Mouse (Mus musculus) embryonic facial prominence, embryonic 13.5 days (tissue): ENCODE measurements around the gene Fam189a1. TPM values are rescaled to one million over a fixed set of nuclear protein-coding genes. Genes with fewer than 3 reads are reported as not detected.

Experiments
- ATAC-seq: fragments of 200-750 bp; cut with Nextera tagmentation; 2 replicates; pipeline ENCODE4 v1.8.0; 2017; ENCODE audit warnings: low read depth; ENCODE audit not compliant: insufficient number of reproducible peaks, insufficient read depth, low FRiP score, low TSS enrichment
- H3K27ac ChIP-seq: fragments of 300-500 bp; sonication (generic); 2 replicates; pipeline ENCODE4 v1.5.1; 2015; ENCODE audit warnings: moderate library complexity, mild to moderate bottlenecking, inconsistent platforms
- H3K27me3 ChIP-seq: fragments of 300-500 bp; sonication (generic); 2 replicates; pipeline ENCODE4 v1.6.1; 2015; ENCODE audit warnings: mild to moderate bottlenecking, inconsistent platforms
- H3K36me3 ChIP-seq: fragments of 300-500 bp; sonication (generic); 2 replicates; pipeline ENCODE4 v1.6.1; 2015; ENCODE audit warnings: mild to moderate bottlenecking, inconsistent platforms
- H3K4me1 ChIP-seq: fragments of 300-500 bp; sonication (generic); 2 replicates; pipeline ENCODE4 v1.6.1; 2015; ENCODE audit warnings: inconsistent platforms
- H3K4me2 ChIP-seq: fragments of 300-500 bp; sonication (generic); 2 replicates; pipeline ENCODE4 v1.6.1; 2015; ENCODE audit warnings: moderate library complexity, mild to moderate bottlenecking, inconsistent platforms
- H3K4me3 ChIP-seq: fragments of 300-500 bp; sonication (generic); 2 replicates; pipeline ENCODE4 v1.5.1; 2015; ENCODE audit warnings: mild to moderate bottlenecking, inconsistent platforms
- H3K9ac ChIP-seq: fragments of 300-500 bp; sonication (generic); 2 replicates; pipeline ENCODE4 v1.6.1; 2015; ENCODE audit warnings: mild to moderate bottlenecking, inconsistent platforms
- H3K9me3 ChIP-seq: fragments of 300-500 bp; sonication (generic); 2 replicates; pipeline ENCODE4 v1.6.1; 2016; ENCODE audit warnings: inconsistent platforms
- WGBS: fragments of 180-500 bp; shearing (Covaris S2); methylation state at CpG from one replicate; pipeline ENCODE4 v1.1.7; 2015; ENCODE audit warnings: mixed read lengths; 5-methylcytosine and 5-hydroxymethylcytosine counted together
- polyA plus RNA-seq: library from polyadenylated mRNA; unstranded; fragments of >200 nt; fragmentation: Nextera tagmentation; extraction: Ambion mirVana; gene quantifications from 2 replicates; pipeline ENCODE4 v1.2.1, GENCODE M21; 2015

Fam189a1 gene
- polyA plus RNA-seq, 1 experiment from 2014 or later: 3.5 TPM

DNA sequence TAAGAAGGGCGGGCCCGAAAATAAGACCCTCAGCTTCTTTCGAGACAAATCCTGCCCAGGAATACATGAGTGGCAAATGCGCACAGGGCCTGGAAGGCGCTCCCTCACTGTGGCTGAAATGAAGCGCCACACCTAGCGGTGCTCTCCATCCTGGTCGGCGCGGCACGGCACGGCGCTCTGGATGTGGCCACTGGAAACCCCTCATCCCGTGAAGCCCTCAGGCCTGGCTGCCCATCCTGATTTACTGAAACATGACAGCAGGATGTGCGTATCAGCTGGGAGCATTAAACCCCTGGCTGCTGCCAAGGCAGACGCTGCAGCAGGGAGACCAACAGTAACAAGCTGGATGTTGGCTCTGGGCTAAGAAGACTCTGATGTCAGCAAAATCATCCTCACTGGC is 126.4 kb downstream of the Fam189a1 start:
- 87% methylated on average over 16 of the region's 16 CpGs for WGBS
- no peaks in the 10 kb centered on the region for H3K36me3 ChIP-seq
- H3K4me1 ChIP-seq: no peaks in the 10 kb centered on the region
- no peak overlapping the region for H3K4me2 ChIP-seq
- H3K27me3 ChIP-seq: no peaks in the 10 kb centered on the region
- peaks cover 4% of the 10 kb centered on the region; the same call in 1 of the 2 replicates for H3K9me3 ChIP-seq
- no peak overlapping the region for H3K4me3 ChIP-seq
- no peak overlapping the region for H3K9ac ChIP-seq
- ATAC-seq: no peak
- no peak overlapping the region for H3K27ac ChIP-seq

DNA sequence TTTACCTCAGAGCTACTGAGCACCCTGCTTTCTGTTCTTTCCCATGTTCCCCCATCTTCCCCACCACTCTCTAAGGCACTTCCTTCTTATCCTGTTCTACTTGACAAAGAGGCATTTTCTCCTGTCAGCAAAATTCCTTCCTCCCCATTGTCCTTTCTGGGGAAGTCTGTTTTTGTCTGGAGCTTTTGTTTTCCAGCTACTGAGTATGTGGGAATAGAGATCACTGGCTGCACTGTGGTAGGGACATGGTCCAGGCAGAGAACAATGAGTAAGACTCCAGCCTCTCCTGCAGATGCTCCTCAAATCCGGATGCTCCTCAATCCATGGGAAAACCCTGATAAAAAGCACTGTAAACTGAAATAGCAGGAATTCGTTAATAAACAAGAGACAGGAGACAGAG is 135.1 kb downstream of the Fam189a1 start:
- no peak overlapping the region for H3K4me2 ChIP-seq
- H3K27me3 ChIP-seq: no peaks in the 10 kb centered on the region
- H3K4me3 ChIP-seq: no peak overlapping the region
- no peak for ATAC-seq
- 46% methylated on average over 2 of the region's 2 CpGs for WGBS
- peaks cover 4% of the 10 kb centered on the region; the same call in 1 of the 2 replicates for H3K9me3 ChIP-seq
- H3K36me3 ChIP-seq: no peaks in the 10 kb centered on the region
- H3K9ac ChIP-seq: no peak overlapping the region
- 0 out of 2 replicates have a peak, but pooled peaks cover 4% of the 10 kb centered on the region for H3K4me1 ChIP-seq
- H3K27ac ChIP-seq: no peak overlapping the region

DNA sequence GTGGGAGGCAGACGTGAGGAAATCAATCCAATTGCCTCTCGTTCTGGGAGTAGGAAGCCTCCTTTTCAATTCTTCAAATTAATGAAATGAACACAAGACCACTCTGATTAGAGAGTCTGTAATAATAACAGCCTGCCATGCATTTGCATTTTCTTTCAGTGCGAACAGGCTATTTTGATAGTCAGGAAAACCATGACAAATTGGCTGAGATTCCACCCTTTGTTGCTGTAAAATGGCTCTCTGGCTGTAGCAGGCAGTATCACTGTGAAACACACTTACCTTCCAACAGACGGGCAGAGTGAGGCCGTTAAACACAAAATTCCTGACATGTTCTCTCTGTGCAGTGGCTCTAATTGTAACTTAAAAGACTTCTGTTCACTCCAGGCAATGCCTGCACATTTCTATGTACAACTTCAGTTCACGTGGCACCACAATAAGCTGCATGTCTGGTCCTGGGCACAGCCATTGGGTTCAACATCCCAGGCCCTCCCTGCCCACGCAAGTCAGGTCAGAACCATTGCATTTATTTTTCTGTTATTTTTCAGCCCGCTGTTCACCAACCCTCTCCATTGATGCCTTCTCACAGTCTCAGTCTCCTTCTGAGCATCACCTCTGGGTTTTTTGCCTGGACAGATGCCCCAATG is 138.2 kb downstream of the Fam189a1 start:
- WGBS: 62% methylated on average over 8 of the region's 8 CpGs
- H3K4me2 ChIP-seq: no peak overlapping the region
- no peaks in the 10 kb centered on the region for H3K27me3 ChIP-seq
- H3K36me3 ChIP-seq: no peaks in the 10 kb centered on the region
- H3K4me1 ChIP-seq: 0 out of 2 replicates have a peak, but pooled peaks cover 4% of the 10 kb centered on the region
- H3K4me3 ChIP-seq: no peak overlapping the region
- H3K27ac ChIP-seq: no peak overlapping the region
- ATAC-seq: no peak
- H3K9me3 ChIP-seq: no peaks in the 10 kb centered on the region
- H3K9ac ChIP-seq: no peak overlapping the region

DNA sequence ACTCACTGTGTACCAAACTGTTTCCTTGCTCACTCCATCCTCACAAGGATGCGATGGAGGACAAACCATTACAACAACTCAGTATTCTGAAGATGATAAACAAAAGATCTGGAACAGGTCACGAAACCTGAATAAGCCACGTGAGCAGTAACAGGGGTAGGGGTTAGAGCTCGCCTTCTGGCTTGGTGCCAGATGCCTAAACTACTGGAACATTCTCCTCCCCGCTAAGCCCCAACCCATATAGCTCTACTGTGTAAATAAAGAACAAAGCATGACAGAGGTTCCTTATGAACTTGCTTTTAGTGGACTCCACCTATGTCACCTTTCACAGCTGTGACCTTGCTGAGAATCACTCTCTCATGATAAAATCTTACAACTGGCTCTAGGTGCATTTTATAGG is 139.0 kb downstream of the Fam189a1 start:
- no peaks in the 10 kb centered on the region for H3K36me3 ChIP-seq
- H3K4me3 ChIP-seq: no peak overlapping the region
- no peak overlapping the region for H3K4me2 ChIP-seq
- no peak overlapping the region for H3K9ac ChIP-seq
- WGBS: 72% methylated on average over 5 of the region's 5 CpGs
- no peaks in the 10 kb centered on the region for H3K27me3 ChIP-seq
- H3K4me1 ChIP-seq: 0 out of 2 replicates have a peak, but pooled peaks cover 4% of the 10 kb centered on the region
- H3K27ac ChIP-seq: no peak overlapping the region
- H3K9me3 ChIP-seq: no peaks in the 10 kb centered on the region
- no peak for ATAC-seq

DNA sequence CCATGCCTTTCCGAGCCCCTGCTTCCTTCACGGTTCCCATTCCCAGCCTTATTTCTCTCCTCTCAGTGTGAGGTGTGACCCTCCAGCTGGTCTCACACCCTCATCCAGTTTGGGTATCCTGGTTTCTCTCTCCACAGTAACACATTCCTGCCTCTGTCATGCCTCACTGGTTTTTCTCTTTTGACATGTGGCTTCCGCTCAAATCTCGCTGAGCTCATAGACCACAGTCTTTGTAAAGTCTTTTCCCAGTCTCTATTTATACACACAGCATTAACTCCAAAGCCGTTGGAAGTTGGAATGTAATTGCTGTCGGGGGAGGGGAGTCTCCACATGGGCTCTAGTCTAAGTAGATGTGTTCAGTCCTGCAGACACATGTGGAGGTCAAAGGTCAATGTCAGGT is 145.2 kb downstream of the Fam189a1 start:
- no peaks in the 10 kb centered on the region for H3K27me3 ChIP-seq
- H3K36me3 ChIP-seq: no peaks in the 10 kb centered on the region
- H3K4me2 ChIP-seq: no peak overlapping the region
- H3K9ac ChIP-seq: no peak overlapping the region
- H3K9me3 ChIP-seq: no peaks in the 10 kb centered on the region
- WGBS: 44% methylated on average over 6 of the region's 6 CpGs
- ATAC-seq: no peak
- no peak overlapping the region for H3K4me3 ChIP-seq
- peaks cover 13% of the 10 kb centered on the region for H3K4me1 ChIP-seq
- no peak overlapping the region for H3K27ac ChIP-seq

DNA sequence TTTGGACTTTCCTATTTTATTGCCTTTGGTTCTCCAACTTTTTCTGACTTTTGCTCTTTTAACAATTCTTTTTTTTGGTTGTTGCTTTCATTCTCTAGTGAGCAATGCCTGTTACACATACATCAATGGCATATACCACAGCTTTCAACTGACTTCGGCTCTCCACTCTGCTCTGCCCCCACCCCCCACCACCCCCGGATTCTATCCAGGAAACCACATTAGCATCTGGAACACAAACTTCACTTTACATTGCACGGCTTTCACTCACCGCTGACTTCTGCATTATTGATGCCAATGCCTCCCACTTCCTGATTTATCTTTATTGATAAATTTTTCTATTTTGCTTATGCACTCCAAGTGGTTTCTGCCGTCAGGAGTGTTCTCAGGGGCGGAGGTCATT is 146.1 kb downstream of the Fam189a1 start:
- WGBS: 39% methylated on average over 6 of the region's 6 CpGs
- H3K36me3 ChIP-seq: no peaks in the 10 kb centered on the region
- no peak for ATAC-seq
- H3K27ac ChIP-seq: no peak overlapping the region
- H3K9me3 ChIP-seq: no peaks in the 10 kb centered on the region
- peaks cover 13% of the 10 kb centered on the region for H3K4me1 ChIP-seq
- H3K4me3 ChIP-seq: no peak overlapping the region
- no peak overlapping the region for H3K9ac ChIP-seq
- H3K4me2 ChIP-seq: no peak overlapping the region
- no peaks in the 10 kb centered on the region for H3K27me3 ChIP-seq

DNA sequence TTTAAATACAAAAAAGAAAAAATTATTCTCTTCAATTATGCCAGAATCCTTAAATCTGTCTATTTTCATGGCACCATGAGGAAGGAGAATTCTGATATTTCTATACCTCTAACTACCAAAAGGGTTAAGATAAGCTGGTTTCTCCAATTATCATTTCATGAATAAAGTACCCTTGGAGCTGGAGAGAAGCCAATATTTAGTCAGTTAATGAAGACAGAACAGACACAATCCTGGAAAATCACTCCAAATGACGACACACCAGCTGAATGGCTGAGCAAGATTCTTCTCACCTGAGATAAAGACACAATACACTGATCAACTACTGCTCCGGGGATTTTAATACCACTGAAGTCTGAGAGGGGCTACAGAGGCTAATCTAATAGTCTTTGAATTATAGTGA is 150.6 kb downstream of the Fam189a1 start:
- Histone ChIP-seq H3K9me3 (no peaks in the 10 kb centered on the region), H3K27ac (no peak overlapping the region), H3K4me2 (no peak overlapping the region), H3K4me1 (peaks cover 4% of the 10 kb centered on the region; the same call in 1 of the 2 replicates), H3K9ac (no peak overlapping the region), H3K4me3 (no peak overlapping the region), H3K36me3 (no peaks in the 10 kb centered on the region), H3K27me3 (no peaks in the 10 kb centered on the region)
- ATAC-seq: no peak
- WGBS: 44% methylated on average over 2 of the region's 2 CpGs

DNA sequence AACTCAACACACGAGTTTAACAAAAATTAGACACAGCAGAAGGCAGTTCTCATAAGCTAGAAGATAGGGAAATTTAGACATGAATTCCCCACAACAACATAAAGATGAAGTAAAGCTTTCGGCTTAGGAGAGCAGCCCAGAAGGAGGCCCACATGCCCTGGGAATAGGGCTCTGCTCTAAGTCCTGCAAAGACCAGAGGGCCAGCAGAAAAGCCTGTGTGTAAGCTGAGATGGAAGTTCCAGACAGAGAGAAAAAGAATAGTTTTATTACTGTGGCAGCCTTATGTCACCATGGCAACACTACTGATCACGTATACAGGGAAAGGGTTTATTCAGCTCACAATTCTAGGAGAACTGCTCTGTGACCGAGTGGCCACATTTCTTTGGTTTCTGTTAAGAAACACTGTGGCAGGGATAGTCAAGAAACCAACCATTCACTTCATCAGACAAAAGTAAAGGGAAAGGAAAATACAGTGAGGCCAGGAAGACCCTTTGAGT is 156.6 kb downstream of the Fam189a1 start:
- Histone ChIP-seq H3K27ac (no peak overlapping the region), H3K4me3 (no peak overlapping the region), H3K27me3 (no peaks in the 10 kb centered on the region), H3K9ac (no peak overlapping the region), H3K4me1 (peaks cover 6% of the 10 kb centered on the region; the same call in 1 of the 2 replicates), H3K9me3 (no peaks in the 10 kb centered on the region), H3K4me2 (no peak overlapping the region), H3K36me3 (no peaks in the 10 kb centered on the region)
- 57% methylated on average over 4 of the region's 4 CpGs for WGBS
- ATAC-seq: no peak

DNA sequence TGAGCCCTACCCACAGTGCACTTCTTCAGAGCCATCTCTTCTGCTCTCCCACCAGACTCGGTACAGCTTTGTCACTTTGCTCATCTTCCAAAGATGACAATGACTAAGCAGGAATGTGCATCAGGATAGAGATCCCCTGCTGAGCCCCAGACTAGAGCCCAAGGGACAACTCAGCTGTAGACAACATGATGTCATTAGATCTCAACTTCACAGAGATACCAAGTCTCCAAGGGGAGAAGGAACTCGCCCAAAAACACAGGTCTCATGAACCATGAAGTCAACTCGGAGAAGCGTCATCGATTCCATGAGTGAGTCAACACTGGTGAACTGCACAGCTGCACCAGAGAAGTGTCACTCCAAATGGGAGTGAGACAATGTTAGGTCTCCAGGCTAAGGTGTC is 158.6 kb downstream of the Fam189a1 start:
- WGBS: 86% methylated on average over 5 of the region's 5 CpGs
- Histone ChIP-seq H3K4me2 (no peak overlapping the region), H3K4me3 (no peak overlapping the region), H3K27me3 (no peaks in the 10 kb centered on the region), H3K9ac (no peak overlapping the region), H3K36me3 (no peaks in the 10 kb centered on the region), H3K4me1 (peaks cover 6% of the 10 kb centered on the region; the same call in 1 of the 2 replicates), H3K9me3 (no peaks in the 10 kb centered on the region), H3K27ac (no peak overlapping the region)
- no peak for ATAC-seq

DNA sequence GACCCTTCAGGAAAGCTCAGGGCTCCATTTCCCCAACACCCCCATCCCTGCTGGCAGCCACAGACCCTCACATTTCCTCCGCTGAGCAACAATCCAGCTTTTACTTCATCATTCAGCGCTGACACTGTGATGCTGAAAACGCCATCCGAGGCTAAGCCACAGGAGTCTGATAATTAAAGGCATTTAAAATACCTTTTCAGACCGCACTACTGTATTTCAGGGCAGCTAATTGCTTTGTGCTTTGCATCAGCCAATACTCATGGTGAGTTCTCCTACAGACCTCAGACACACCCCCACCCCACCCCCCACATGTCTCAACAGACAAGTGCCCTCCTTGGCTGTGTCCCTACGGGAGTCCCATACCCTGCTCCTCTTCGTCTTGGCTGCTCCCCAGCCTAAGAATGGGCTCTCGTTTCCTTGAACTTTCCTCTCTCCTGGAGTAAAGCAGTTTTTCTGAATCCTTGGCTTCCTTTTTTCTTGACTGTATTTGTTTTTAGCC is 160.4 kb downstream of the Fam189a1 start:
- H3K27me3 ChIP-seq: no peaks in the 10 kb centered on the region
- H3K27ac ChIP-seq: no peak overlapping the region
- 37% methylated on average over 8 of the region's 8 CpGs for WGBS
- H3K4me1 ChIP-seq: peaks cover 6% of the 10 kb centered on the region; the same call in 1 of the 2 replicates
- H3K4me3 ChIP-seq: no peak overlapping the region
- no peak overlapping the region for H3K9ac ChIP-seq
- no peaks in the 10 kb centered on the region for H3K36me3 ChIP-seq
- H3K9me3 ChIP-seq: no peaks in the 10 kb centered on the region
- ATAC-seq: no peak
- H3K4me2 ChIP-seq: no peak overlapping the region

DNA sequence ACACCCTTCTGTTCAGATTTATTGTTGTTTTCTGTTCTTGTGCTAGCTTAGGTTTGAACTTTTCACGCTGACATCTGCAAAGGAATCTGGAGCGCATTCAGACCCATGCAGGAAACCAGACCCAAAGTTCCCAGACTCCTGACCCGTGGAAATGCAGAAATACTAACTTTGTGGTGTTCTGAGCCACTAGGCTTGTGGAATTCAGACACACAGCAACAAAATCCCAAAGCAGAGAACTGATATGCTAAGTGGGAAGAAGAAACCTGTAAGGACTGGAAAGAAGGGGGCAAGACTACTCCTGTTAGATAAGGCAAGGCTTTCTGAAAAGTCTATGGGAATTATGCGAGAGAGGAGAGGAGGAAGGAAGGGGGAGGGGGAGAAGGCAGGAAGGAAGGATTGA is 167.0 kb downstream of the Fam189a1 start:
- Histone ChIP-seq H3K36me3 (no peaks in the 10 kb centered on the region), H3K9me3 (no peaks in the 10 kb centered on the region), H3K4me2 (no peak overlapping the region), H3K4me3 (no peak overlapping the region), H3K4me1 (no peaks in the 10 kb centered on the region), H3K9ac (no peak overlapping the region), H3K27me3 (no peaks in the 10 kb centered on the region), H3K27ac (no peak overlapping the region)
- WGBS: 71% methylated on average over 4 of the region's 4 CpGs
- ATAC-seq: no peak

DNA sequence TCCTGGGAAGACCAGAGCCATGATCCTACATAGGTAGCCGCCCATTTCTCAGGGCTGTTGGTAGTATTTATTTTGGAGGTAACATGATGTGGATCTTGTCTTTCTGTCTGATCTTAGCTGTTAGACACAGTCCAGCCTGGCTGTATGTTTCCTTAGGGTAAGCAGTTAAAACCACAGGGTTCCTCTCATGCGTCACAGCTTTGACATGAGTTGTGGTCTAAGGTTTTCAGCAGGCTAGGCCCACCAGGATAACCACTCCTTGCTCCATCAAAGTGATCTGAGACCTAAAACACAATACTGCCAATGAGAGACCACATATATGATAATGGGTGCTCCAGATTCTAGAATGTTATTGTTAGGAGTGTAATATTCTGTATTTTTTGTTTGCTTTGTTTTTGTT is 168.4 kb downstream of the Fam189a1 start:
- WGBS: 92% methylated on average over 2 of the region's 2 CpGs

More for the DNA sequence above, 168.4 kb downstream of the Fam189a1 start:
- Histone ChIP-seq H3K9ac (no peak overlapping the region), H3K4me3 (no peak overlapping the region), H3K9me3 (no peaks in the 10 kb centered on the region), H3K4me2 (no peak overlapping the region), H3K4me1 (no peaks in the 10 kb centered on the region), H3K27me3 (no peaks in the 10 kb centered on the region), H3K27ac (no peak overlapping the region), H3K36me3 (no peaks in the 10 kb centered on the region)
- no peak for ATAC-seq
